Mouse (Mus musculus): ENCODE data around the gene Npas3. TPM values are rescaled to one million over a fixed set of nuclear protein-coding genes. Genes with fewer than 3 reads are reported as not detected.
"Not testable (repeated sequence)": the region's sequence is repeated elsewhere in the genome, so short reads cannot be mapped to it uniquely, and the experiment has no call there.

The Npas3 gene
- polyA plus RNA-seq, 1 experiment from 2014 or later, result 2.6 TPM

DNA sequence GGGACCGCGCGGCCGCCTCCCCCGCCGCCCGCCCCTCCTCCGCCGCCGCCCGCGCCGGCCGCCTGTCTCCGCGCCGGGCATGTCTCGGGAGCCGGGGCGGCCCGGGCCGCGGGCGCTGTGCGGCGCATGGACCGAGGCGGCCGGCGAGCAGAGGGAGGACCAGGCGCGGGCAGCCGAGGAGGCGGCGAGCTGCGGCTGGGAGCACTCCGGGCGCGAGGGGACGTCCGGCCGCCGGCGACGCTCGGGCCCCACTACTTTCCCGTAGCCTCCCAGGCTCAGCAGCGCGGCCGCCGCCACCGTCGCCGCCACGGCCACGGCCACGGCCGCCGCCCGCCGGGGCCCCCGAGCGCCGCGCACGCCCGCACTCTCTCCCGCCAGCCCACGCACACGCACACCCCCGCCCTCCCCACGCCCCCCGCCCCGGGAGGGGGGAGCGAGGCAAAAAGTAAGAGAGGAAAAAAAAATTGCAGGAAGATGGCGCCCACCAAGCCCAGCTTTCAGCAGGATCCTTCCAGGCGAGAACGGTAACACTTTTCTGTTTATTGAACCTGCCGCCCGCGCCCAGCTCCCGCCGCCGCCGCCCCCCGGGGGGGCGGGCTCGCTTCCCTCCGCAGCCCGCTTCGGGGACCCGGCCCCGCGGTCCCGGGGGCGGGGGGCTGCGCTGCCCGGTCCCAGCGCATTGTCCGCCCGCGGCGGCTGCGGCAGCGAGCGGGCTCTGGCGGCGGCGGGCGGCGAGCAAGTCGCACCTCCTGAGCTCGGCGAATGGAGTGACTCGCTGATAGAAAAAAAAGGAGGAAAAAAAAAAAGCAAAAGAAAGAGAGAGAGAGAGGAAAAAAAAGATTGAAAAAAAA lies 4.3 kb downstream of the Npas3 start:
- H3K27ac ChIP-seq, result peak overlapping the region; percentile 88
- peaks cover 16% of the 10 kb centered on the region for H3K4me1 ChIP-seq (replicated peaks)
- H3K4me2 ChIP-seq (replicated peaks), result peak overlapping the region; percentile 94
- under 1% methylated on average over 55 of the region's 115 CpGs for WGBS
- H3K27me3 ChIP-seq (replicated peaks), result peaks cover 27% of the 10 kb centered on the region
- H3K4me3 ChIP-seq (replicated peaks), result peak overlapping the region; percentile 81
- H3K9ac ChIP-seq, result peak overlapping the region; percentile 74
- H3K36me3 ChIP-seq, result no peaks in the 10 kb centered on the region
- ATAC-seq, result peak; percentile 75; the same call in 1 of the 2 replicates
- H3K9me3 ChIP-seq, result no peaks in the 10 kb centered on the region

DNA sequence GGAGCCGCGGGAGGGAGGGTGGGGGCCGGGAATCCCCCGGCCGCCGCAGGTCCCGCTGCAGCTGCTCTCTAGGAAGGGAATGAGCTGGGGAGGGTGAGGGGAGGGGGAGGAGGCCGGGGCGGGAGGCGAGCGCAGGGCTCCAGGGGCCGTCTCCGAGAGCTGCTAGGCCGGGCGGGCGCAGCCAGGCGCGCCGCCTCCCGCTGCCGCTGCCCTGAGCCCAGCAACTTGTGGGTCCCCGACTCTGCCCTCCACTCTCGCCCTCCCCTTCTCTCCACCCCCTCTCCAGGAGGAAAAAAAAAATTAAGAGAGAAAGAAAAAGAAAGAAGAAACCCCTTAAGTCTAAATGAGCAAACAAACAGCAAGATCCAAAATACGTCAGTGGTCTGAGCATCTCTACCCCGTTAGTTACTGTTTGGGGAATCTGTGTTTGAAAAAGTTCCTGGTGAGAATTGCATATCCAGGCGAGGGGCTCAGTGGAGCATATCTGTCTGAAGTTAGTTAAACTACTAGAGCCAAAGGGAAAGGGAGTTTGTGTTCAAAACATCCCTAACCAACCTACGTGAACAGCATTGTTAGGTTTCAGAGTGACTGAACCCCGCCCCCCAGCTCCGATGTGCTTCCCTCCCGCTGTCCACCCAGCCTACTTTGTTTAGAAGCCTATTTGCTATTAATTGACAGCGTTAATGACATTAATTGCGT lies 5.1 kb downstream of the Npas3 start:
- under 1% methylated on average over 29 of the region's 32 CpGs for WGBS
- Histone ChIP-seq H3K4me2 (replicated peaks) (peak overlapping the region; percentile 94), H3K27ac (no peak overlapping the region), H3K4me1 (replicated peaks) (peaks cover 8% of the 10 kb centered on the region), H3K9me3 (no peaks in the 10 kb centered on the region), H3K27me3 (replicated peaks) (peaks cover 19% of the 10 kb centered on the region), H3K9ac (peak overlapping the region; percentile 34), H3K36me3 (no peaks in the 10 kb centered on the region), H3K4me3 (replicated peaks) (peak overlapping the region; percentile 81)
- peak; percentile 71 for ATAC-seq

DNA sequence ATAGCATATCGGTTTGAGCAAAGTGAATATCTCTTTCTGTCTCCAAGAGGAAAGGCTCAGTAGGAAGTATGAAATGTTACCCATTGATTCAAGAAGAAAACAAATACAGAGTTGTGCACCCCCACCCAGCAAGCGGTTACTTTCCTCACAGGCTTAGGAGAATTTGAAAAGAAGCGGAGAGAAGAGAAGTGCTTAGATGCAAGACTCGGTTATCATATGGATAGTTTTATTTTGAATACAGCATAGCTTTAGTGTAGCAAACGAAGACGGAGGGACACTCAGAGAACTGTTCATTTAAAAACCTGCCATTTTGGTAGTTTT lies 5.6 kb downstream of the Npas3 start:
- H3K27me3 ChIP-seq (replicated peaks), result peaks cover 15% of the 10 kb centered on the region; the same call in 1 of the 2 replicates
- peak overlapping the region; percentile 94 for H3K4me2 ChIP-seq (replicated peaks)
- H3K9ac ChIP-seq, result no peak overlapping the region
- H3K4me1 ChIP-seq (replicated peaks), result peaks cover 5% of the 10 kb centered on the region; the same call in 1 of the 2 replicates
- H3K9me3 ChIP-seq, result no peaks in the 10 kb centered on the region
- peak overlapping the region; percentile 81 for H3K4me3 ChIP-seq (replicated peaks)
- no peak overlapping the region for H3K27ac ChIP-seq
- no peaks in the 10 kb centered on the region for H3K36me3 ChIP-seq
- 27% methylated on average over 6 of the region's 6 CpGs for WGBS
- no peak for ATAC-seq

DNA sequence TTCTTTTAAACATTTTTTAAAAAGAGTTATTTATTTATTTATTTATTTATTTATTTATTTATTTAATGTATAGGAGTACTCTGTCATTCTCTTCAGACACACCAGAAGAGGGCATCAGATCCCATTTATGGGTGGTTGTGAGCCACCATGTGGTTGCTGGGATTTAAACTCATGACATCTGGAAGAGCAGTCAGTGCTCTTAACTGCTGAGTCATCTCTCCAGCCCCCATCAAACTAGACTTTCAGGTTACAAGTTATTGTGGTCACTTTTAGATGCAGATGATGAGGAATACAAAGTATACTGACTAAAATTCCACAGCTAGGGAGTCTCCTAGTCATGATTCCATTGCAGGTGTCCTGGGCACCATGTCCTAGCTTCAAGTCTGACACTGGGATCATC lies 26.0 kb downstream of the Npas3 start:
- H3K27me3 ChIP-seq (replicated peaks); H3K9me3 ChIP-seq; H3K4me1 ChIP-seq (replicated peaks); H3K4me2 ChIP-seq (replicated peaks); H3K4me3 ChIP-seq (replicated peaks); H3K36me3 ChIP-seq; H3K27ac ChIP-seq; H3K9ac ChIP-seq; ATAC-seq: not testable (repeated sequence)

DNA sequence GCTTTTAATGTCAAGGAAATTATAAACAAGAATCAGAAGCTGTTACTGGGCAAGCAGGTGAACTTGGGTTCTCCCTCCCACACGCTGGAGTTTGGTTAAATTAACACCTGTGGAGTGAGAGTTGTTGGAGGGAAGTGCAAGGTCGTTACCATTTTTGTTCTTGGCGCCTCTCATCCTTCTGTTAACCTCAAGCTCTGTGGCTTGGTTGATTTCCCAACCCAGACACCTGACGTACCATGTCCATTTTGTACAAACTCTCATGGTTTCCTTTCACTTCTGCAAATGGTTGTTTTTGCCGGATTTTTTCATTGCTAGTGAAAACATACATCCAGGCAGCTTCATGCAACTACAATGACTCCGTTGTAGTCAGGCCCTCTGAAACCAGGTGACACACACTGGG lies 28.9 kb downstream of the Npas3 start:
- H3K27ac ChIP-seq, result no peak overlapping the region
- no peak overlapping the region for H3K9ac ChIP-seq
- ATAC-seq, result no peak
- no peak overlapping the region for H3K4me3 ChIP-seq (replicated peaks)
- H3K36me3 ChIP-seq, result no peaks in the 10 kb centered on the region
- H3K9me3 ChIP-seq, result no peaks in the 10 kb centered on the region
- 72% methylated on average over 6 of the region's 6 CpGs for WGBS
- H3K27me3 ChIP-seq (replicated peaks), result no peaks in the 10 kb centered on the region
- no peak overlapping the region for H3K4me2 ChIP-seq (replicated peaks)
- no peaks in the 10 kb centered on the region for H3K4me1 ChIP-seq (replicated peaks)

DNA sequence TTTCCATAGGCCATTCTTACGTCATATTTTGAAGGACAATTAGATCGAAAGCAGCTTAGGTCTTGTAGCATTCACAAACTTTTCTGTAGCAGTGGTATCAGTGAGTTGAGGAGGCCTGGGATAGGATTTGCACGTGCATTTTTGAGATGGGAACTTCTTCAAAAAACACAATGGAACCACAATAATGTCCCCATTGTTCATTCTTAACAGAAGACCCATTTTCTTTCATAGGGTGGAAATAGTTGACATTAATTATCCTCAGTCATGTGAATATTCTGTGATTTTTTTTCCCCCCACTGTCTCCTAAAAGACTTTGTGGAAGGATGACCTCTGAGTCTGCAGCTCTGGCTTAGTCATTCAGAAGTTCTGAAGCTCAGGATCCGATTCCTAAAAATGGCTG lies 41.9 kb downstream of the Npas3 start:
- ATAC-seq, result no peak
- 83% methylated on average over 4 of the region's 4 CpGs for WGBS
- H3K36me3 ChIP-seq, result no peaks in the 10 kb centered on the region
- no peaks in the 10 kb centered on the region for H3K4me1 ChIP-seq (replicated peaks)
- H3K27me3 ChIP-seq (replicated peaks), result no peaks in the 10 kb centered on the region
- H3K4me2 ChIP-seq (replicated peaks), result no peak overlapping the region
- H3K9ac ChIP-seq, result no peak overlapping the region
- H3K9me3 ChIP-seq, result no peaks in the 10 kb centered on the region
- no peak overlapping the region for H3K27ac ChIP-seq
- no peak overlapping the region for H3K4me3 ChIP-seq (replicated peaks)

DNA sequence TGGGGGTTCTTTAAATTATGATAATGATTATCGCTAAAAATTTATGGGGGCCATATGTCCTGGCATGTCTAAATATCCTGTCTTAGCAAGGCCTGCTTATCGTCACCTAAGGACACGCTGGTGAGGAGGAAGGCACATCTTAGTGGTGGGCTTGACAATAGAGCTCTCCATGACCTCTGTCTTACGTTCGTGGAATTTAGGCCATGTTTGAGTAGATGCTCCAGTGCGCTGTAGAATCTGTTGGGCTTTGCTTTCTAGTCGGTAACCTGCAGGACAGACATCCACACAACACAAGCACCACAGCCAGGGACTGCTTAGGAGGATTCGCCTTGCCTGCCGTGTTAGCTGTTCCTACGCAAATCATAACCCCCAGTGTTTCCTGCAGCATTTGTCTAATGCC lies 42.4 kb downstream of the Npas3 start:
- Histone ChIP-seq H3K27me3 (replicated peaks) (no peaks in the 10 kb centered on the region), H3K4me1 (replicated peaks) (0 out of 2 replicates have a peak, but pooled peaks cover 2% of the 10 kb centered on the region), H3K9me3 (no peaks in the 10 kb centered on the region), H3K27ac (no peak overlapping the region), H3K9ac (no peak overlapping the region), H3K4me3 (replicated peaks) (no peak overlapping the region), H3K36me3 (no peaks in the 10 kb centered on the region), H3K4me2 (replicated peaks) (no peak overlapping the region)
- WGBS, result 60% methylated on average over 10 of the region's 10 CpGs
- no peak for ATAC-seq

DNA sequence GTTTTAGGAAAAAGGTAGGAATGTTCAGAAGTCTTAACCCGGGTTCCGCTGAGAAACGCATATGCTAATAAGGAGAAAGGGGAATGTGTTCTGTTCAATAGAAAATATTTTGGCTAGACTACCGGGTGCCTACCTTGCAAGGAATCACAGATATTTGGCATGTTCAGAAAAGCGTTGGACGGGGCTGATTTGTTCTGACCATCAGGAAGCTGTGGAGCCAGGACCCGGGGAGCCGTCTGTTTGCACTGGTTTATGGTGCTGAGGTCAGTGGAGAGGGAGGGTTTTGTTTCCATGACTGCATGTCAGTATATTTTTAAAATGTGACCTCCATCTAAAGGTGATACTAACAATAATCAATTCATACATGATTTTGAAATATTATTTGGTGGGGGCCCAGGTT lies 43.5 kb downstream of the Npas3 start:
- no peak for ATAC-seq
- Histone ChIP-seq H3K4me2 (replicated peaks) (no peak overlapping the region), H3K4me1 (replicated peaks) (0 out of 2 replicates have a peak, but pooled peaks cover 2% of the 10 kb centered on the region), H3K27me3 (replicated peaks) (no peaks in the 10 kb centered on the region), H3K9me3 (no peaks in the 10 kb centered on the region), H3K27ac (no peak overlapping the region), H3K9ac (no peak overlapping the region), H3K36me3 (no peaks in the 10 kb centered on the region), H3K4me3 (replicated peaks) (no peak overlapping the region)
- 62% methylated on average over 8 of the region's 8 CpGs for WGBS

DNA sequence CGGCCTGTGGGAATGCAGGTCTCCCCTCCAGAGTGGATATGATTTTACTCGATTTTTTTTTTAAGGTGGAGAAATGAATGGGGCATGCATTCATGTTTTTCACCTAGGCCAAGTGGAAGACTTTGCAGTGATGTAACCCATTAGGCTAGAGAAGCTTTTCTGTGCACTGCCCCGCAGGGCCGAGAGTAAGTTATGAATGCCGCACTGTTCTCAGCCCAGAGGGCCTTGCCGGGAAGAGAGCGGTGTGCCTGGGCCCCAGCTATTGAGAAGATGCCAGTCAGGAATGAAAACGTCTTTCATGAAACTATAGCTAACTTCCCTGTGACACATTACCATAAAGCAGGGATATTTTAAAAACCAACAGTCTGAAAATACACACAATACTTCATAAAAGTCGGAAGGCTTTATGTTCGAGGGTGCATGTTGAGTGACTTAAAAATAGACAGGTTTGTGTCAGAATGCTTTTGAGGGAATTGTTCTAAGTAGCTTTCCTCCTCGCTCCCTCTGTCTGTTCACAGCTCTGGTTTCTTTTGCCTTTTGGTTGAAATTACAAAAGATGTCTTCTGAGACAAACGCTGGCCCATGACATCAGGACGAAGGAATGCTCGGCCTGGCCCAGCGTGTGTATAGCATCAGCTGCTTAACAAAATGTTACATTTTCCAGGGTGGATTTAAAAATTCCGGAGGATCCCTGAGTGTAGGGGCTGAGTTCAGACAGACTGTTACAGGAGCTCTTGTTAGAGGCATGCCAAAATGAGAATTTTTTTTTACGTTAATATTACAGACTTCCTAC lies 44.2 kb downstream of the Npas3 start:
- peak; percentile 65; the same call in 1 of the 2 replicates for ATAC-seq
- H3K27me3 ChIP-seq (replicated peaks), result no peaks in the 10 kb centered on the region
- H3K9ac ChIP-seq, result no peak overlapping the region
- H3K4me3 ChIP-seq (replicated peaks), result no peak overlapping the region
- 0 out of 2 replicates have a peak, but pooled peaks cover 2% of the 10 kb centered on the region for H3K4me1 ChIP-seq (replicated peaks)
- WGBS, result 33% methylated on average over 17 of the region's 17 CpGs
- H3K27ac ChIP-seq, result no peak overlapping the region
- H3K36me3 ChIP-seq, result no peaks in the 10 kb centered on the region
- H3K9me3 ChIP-seq, result no peaks in the 10 kb centered on the region
- H3K4me2 ChIP-seq (replicated peaks), result no peak overlapping the region

DNA sequence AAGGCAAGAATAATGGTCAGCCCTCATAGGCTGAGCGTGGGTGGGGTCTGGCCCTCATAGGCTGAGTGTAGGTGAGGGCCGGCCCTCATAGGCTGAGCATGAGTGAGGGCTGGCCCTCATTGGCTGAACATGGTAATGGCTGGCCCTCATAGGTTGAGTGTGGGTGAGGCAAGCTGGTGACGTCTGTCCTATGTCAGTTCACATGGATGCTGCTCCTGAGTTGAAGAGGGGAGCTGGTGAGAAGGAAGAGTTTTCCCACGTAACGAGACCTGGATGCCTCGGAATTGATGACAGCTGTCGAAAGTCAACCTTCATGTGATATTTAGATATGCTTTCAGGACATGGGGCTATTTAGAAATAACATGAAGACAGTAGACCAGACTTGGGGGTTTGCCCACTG lies 45.5 kb downstream of the Npas3 start:
- no peak for ATAC-seq
- H3K4me3 ChIP-seq (replicated peaks), result no peak overlapping the region
- H3K4me2 ChIP-seq (replicated peaks), result no peak overlapping the region
- no peaks in the 10 kb centered on the region for H3K27me3 ChIP-seq (replicated peaks)
- no peak overlapping the region for H3K27ac ChIP-seq
- no peak overlapping the region for H3K9ac ChIP-seq
- no peaks in the 10 kb centered on the region for H3K36me3 ChIP-seq
- WGBS, result 93% methylated on average over 7 of the region's 7 CpGs
- no peaks in the 10 kb centered on the region for H3K9me3 ChIP-seq
- H3K4me1 ChIP-seq (replicated peaks), result peaks cover 6% of the 10 kb centered on the region; the same call in 1 of the 2 replicates

DNA sequence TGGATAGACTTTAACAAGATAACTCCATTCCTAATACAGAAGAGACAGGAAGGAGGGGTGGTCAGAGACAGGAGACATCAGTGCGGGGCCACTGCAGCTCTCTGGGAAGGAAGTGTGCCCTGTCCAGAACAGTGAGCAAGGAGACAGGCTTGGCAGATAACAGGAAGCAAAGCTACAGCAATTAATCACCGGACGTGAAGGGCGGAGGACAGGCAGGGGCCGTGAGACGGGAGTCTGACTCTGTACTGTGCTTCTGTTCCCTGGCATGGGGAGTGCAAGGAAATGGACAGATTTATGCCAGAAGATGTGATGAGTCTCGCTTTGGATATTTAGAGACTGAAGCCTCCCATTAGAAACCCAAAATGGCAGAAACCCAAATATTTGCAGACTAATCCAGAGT lies 47.3 kb downstream of the Npas3 start:
- no peaks in the 10 kb centered on the region for H3K36me3 ChIP-seq
- no peak overlapping the region for H3K9ac ChIP-seq
- peaks cover 6% of the 10 kb centered on the region; the same call in 1 of the 2 replicates for H3K4me1 ChIP-seq (replicated peaks)
- H3K9me3 ChIP-seq, result no peaks in the 10 kb centered on the region
- H3K4me2 ChIP-seq (replicated peaks), result no peak overlapping the region
- H3K27ac ChIP-seq, result no peak overlapping the region
- no peaks in the 10 kb centered on the region for H3K27me3 ChIP-seq (replicated peaks)
- WGBS, result 27% methylated on average over 7 of the region's 7 CpGs
- H3K4me3 ChIP-seq (replicated peaks), result no peak overlapping the region
- no peak for ATAC-seq
